20 mouse cellular contexts compared by ENCODE assay signal in genomic region chr12:41349814-41350213, GRCm38 (mm10).
DNase-seq lines count a peak whose midpoint lies in the region; ATAC-seq and TF ChIP-seq lines count a peak whose summit lies in the region.
"Had no signal": no experiment of that assay in that cellular context is flagged by ENCODE, and none has a peak within 500 bp of the region (broad histone marks: within the 10 kb centered on the region; RNA-seq: fewer than 3 reads in every experiment).

No protein-coding gene starts in this region.

- no peaks in the 10 kb centered on the region for H3K79me2 ChIP-seq in myocyte (ENCODE audit: control insufficient read depth, insufficient read depth)

- no peak overlapping the region for H3K27ac ChIP-seq in liver, embryonic 16.5 days (ENCODE audit: low read length)
- H3K27ac ChIP-seq in liver, postnatal 0 days (ENCODE audit: low read depth) = no peak overlapping the region
- H3K27ac ChIP-seq in thymus, adult 2 months (ENCODE audit: control insufficient read depth, insufficient read depth, low read length) = no peak overlapping the region
- H3K27ac ChIP-seq: embryonic facial prominence, embryonic 13.5 days; forebrain, embryonic 12.5 days; gastrocnemius, adult 2 months; heart, embryonic 13.5 days; hindbrain, embryonic 12.5 days had no signal

- H3K9me3 ChIP-seq in liver, embryonic 16.5 days (replicated peaks; ENCODE audit: control insufficient read depth, low read length) = no peaks in the 10 kb centered on the region
- no peaks in the 10 kb centered on the region for H3K9me3 ChIP-seq in liver, postnatal 0 days (ENCODE audit: low read length)
- H3K9me3 ChIP-seq: embryonic facial prominence, embryonic 13.5 days; forebrain, embryonic 12.5 days; heart, embryonic 13.5 days; hindbrain, embryonic 12.5 days had no signal

- H3K9ac ChIP-seq in liver, embryonic 16.5 days (ENCODE audit: low read depth, low read length) = no peak overlapping the region
- H3K9ac ChIP-seq in liver, postnatal 0 days (replicated peaks) = no peak overlapping the region
- H3K9ac ChIP-seq: embryonic facial prominence, embryonic 13.5 days; forebrain, embryonic 12.5 days; heart, embryonic 13.5 days; hindbrain, embryonic 12.5 days had no signal

- 23% methylated on average over 2 of the region's 2 CpGs for WGBS in liver, embryonic 16.5 days (ENCODE audit: insufficient replicate concordance)
- WGBS in liver, postnatal 0 days (ENCODE audit: insufficient replicate concordance) = 31% methylated on average over 2 of the region's 2 CpGs
- 37% methylated on average over 2 of the region's 2 CpGs for WGBS in thymus, adult 2 months

- no peak for TF ChIP-seq CTCF in liver, postnatal 0 days (IDR thresholded peaks at IDR 0.05; ENCODE audit: low read depth)
- no peak for TF ChIP-seq CTCF in thymus, adult 2 months (IDR thresholded peaks at IDR 0.05; ENCODE audit: borderline replicate concordance, control insufficient read depth, extremely low read depth, insufficient read depth, low read length, poor library complexity)

- H3K4me3 ChIP-seq in liver, embryonic 16.5 days (ENCODE audit: low read depth, low read length) = no peak overlapping the region
- no peak overlapping the region for H3K4me3 ChIP-seq in liver, postnatal 0 days (ENCODE audit: low read depth, low read length)
- no peak overlapping the region for H3K4me3 ChIP-seq in myocyte
- H3K4me3 ChIP-seq in thymus, adult 2 months (ENCODE audit: control insufficient read depth, insufficient read depth, low read length) = no peak overlapping the region
- H3K4me3 ChIP-seq: embryonic facial prominence, embryonic 13.5 days; forebrain, embryonic 12.5 days; gastrocnemius, adult 2 months; heart, embryonic 13.5 days; hindbrain, embryonic 12.5 days had no signal

- no peak overlapping the region for H3K4me2 ChIP-seq in liver, embryonic 16.5 days (ENCODE audit: low read depth, low read length)
- no peak overlapping the region for H3K4me2 ChIP-seq in liver, postnatal 0 days (ENCODE audit: low read depth, low read length)
- H3K4me2 ChIP-seq in myocyte (ENCODE audit: low read depth) = peak overlapping the region; percentile 22
- H3K4me2 ChIP-seq: embryonic facial prominence, embryonic 13.5 days; forebrain, embryonic 12.5 days; heart, embryonic 13.5 days; hindbrain, embryonic 12.5 days had no signal

- TF ChIP-seq EP300 in liver, postnatal 0 days (IDR thresholded peaks at IDR 0.05; ENCODE audit: low read depth) = no peak

- H3ac ChIP-seq in myocyte (ENCODE audit: control insufficient read depth, insufficient read length) = no peak overlapping the region

- H3K27me3 ChIP-seq in liver, embryonic 16.5 days (ENCODE audit: control insufficient read depth, insufficient read depth, low read depth, low read length) = no peaks in the 10 kb centered on the region
- H3K27me3 ChIP-seq in liver, postnatal 0 days (ENCODE audit: insufficient read depth, low read length) = no peaks in the 10 kb centered on the region
- no peaks in the 10 kb centered on the region for H3K27me3 ChIP-seq in myocyte (ENCODE audit: control insufficient read depth, insufficient read depth, insufficient read length)
- no peaks in the 10 kb centered on the region for H3K27me3 ChIP-seq in thymus, adult 2 months (ENCODE audit: control insufficient read depth, insufficient read depth, low read length)
- H3K27me3 ChIP-seq: embryonic facial prominence, embryonic 13.5 days; heart, embryonic 13.5 days; hindbrain, embryonic 12.5 days had no signal

- 0 out of 2 replicates have a peak, but pooled peaks have one; percentile 7 for ATAC-seq in liver, embryonic 16.5 days (ENCODE audit: low read depth)
- ATAC-seq in liver, postnatal 0 days = no peak
- peak; percentile 79 for ATAC-seq in granulocyte monocyte progenitor cell, adult 5-6 weeks (replicated peaks; ENCODE audit: poor library complexity, severe bottlenecking)
- ATAC-seq: forebrain, embryonic 16.5 days; hindbrain, embryonic 16.5 days; inflammation-experienced regulatory T-cells, adult 6 months had no signal

- no peaks in the 10 kb centered on the region for H3K36me3 ChIP-seq in liver, embryonic 16.5 days (ENCODE audit: control insufficient read depth, insufficient read depth)
- H3K36me3 ChIP-seq in liver, postnatal 0 days (replicated peaks; ENCODE audit: insufficient read depth, low read length) = no peaks in the 10 kb centered on the region
- no peaks in the 10 kb centered on the region for H3K36me3 ChIP-seq in myocyte (ENCODE audit: control insufficient read depth, insufficient read depth)
- H3K36me3 ChIP-seq in thymus, adult 2 months (ENCODE audit: control insufficient read depth, insufficient read depth, low read length) = no peaks in the 10 kb centered on the region
- H3K36me3 ChIP-seq: embryonic facial prominence, embryonic 13.5 days; forebrain, embryonic 12.5 days; heart, embryonic 13.5 days; hindbrain, embryonic 12.5 days had no signal

- no peaks in the 10 kb centered on the region for H3K4me1 ChIP-seq in liver, embryonic 16.5 days (ENCODE audit: control insufficient read depth, low read depth, low read length)
- H3K4me1 ChIP-seq in liver, postnatal 0 days (ENCODE audit: insufficient read depth) = no peaks in the 10 kb centered on the region
- peaks cover 9% of the 10 kb centered on the region; the same call in 1 of the 2 replicates for H3K4me1 ChIP-seq in thymus, adult 2 months (replicated peaks; ENCODE audit: control insufficient read depth, insufficient read depth, low read length)
- H3K4me1 ChIP-seq: embryonic facial prominence, embryonic 13.5 days; forebrain, embryonic 12.5 days; hindbrain, embryonic 12.5 days had no signal

- no peak for DNase-seq in liver, postnatal 0 days
- DNase-seq in frontal cortex, postnatal 25 days (ENCODE audit: low spot score in 2 of 2) = no peak
- DNase-seq in thymus, adult 2 months = no peak
- no peak for DNase-seq in kidney, postnatal 14 days
- DNase-seq: adrenal gland, postnatal 14 days; cerebellum, adult 11-12 months; cerebellum, adult 9-10 months; cerebellum, postnatal 25 days; gastrocnemius, adult 2 months; heart, postnatal 36 days had no signal

- TF ChIP-seq POLR2A in myocyte (IDR thresholded peaks at IDR 0.05; ENCODE audit: insufficient read length, low read depth) = no peak
- no peak for TF ChIP-seq POLR2A in thymus, adult 2 months (IDR thresholded peaks at IDR 0.05; ENCODE audit: control insufficient read depth, extremely low read depth, insufficient read depth, low read length, poor library complexity)

TF ChIP-seq in myocyte, 11 proteins besides CTCF, POLR2A, EP300 and RAD21:
- TF ChIP-seq SRF (IDR thresholded peaks at IDR 0.05; ENCODE audit: control insufficient read depth, insufficient read length, low read depth) (no peak), MAX (IDR thresholded peaks at IDR 0.05; ENCODE audit: low read depth) (no peak), REST (IDR thresholded peaks at IDR 0.05; ENCODE audit: insufficient read depth, insufficient read length) (no peak), MYOG (IDR thresholded peaks at IDR 0.05; ENCODE audit: control insufficient read depth in 1 of 3, insufficient read depth in 1 of 3, insufficient read length in 2 of 3, low read depth in 2 of 3) (no peak), POLR2AphosphoS2 (IDR thresholded peaks at IDR 0.05; ENCODE audit: insufficient read length, low read depth) (no peak), TCF12 (IDR thresholded peaks at IDR 0.05; ENCODE audit: insufficient read depth, poor library complexity, severe bottlenecking) (no peak), MYOD1 (IDR thresholded peaks at IDR 0.05; ENCODE audit: control insufficient read depth in 1 of 3, insufficient read length in 2 of 3, low read depth in 2 of 3) (no peak), CEBPB (IDR thresholded peaks at IDR 0.05; ENCODE audit: insufficient read depth, poor library complexity, severe bottlenecking) (no peak), TCF3 (IDR thresholded peaks at IDR 0.05; ENCODE audit: insufficient read length, low read depth) (no peak), E2F4 (IDR thresholded peaks at IDR 0.05; ENCODE audit: insufficient read depth) (no peak), USF1 (IDR thresholded peaks at IDR 0.05; ENCODE audit: low read depth) (no peak)
